In genomic region chr1:189830797-189831232, GRCm38 (mm10) we compare ENCODE assay signal across 8 mouse cellular contexts.
DNase-seq lines count a peak whose midpoint lies in the region; ATAC-seq and TF ChIP-seq lines count a peak whose summit lies in the region.

No protein-coding gene starts in this region.

- peak overlapping the region; percentile 39; the same call in 1 of the 2 replicates for H3K27ac ChIP-seq in embryonic facial prominence, embryonic 15.5 days (replicated peaks)
- H3K27ac ChIP-seq in liver, adult 2 months (replicated peaks; ENCODE audit: insufficient read depth, low read depth, low read length): no peak overlapping the region
- no peak overlapping the region for H3K27ac ChIP-seq in left cerebral cortex, adult 2 months
- no peak overlapping the region for H3K27ac ChIP-seq in hindbrain, embryonic 14.5 days
- H3K27ac ChIP-seq in cerebellum, adult 2 months (ENCODE audit: insufficient read depth, low read length): no peak overlapping the region

- peaks cover 14% of the 10 kb centered on the region; the same call in 1 of the 2 replicates for H3K4me1 ChIP-seq in embryonic facial prominence, embryonic 15.5 days
- no peaks in the 10 kb centered on the region; the same call in 1 of the 2 replicates for H3K4me1 ChIP-seq in liver, adult 2 months (ENCODE audit: control insufficient read depth, insufficient read depth, low read length)
- no peaks in the 10 kb centered on the region for H3K4me1 ChIP-seq in hindbrain, embryonic 14.5 days (replicated peaks; ENCODE audit: control insufficient read depth, insufficient read depth, low read length)
- H3K4me1 ChIP-seq in cerebellum, adult 2 months (ENCODE audit: control insufficient read depth, insufficient read depth, low read length): no peaks in the 10 kb centered on the region

- ATAC-seq in embryonic facial prominence, embryonic 15.5 days (ENCODE audit: insufficient number of reproducible peaks, low FRiP score, low TSS enrichment, low read depth): 0 out of 2 replicates have a peak, but pooled peaks have one; percentile 36
- no peak for ATAC-seq in hindbrain, embryonic 14.5 days (ENCODE audit: low FRiP score)

- no peak overlapping the region for H3K9ac ChIP-seq in embryonic facial prominence, embryonic 15.5 days
- no peak overlapping the region for H3K9ac ChIP-seq in liver, adult 2 months (ENCODE audit: low read depth, low read length)
- H3K9ac ChIP-seq in hindbrain, embryonic 14.5 days: no peak overlapping the region

- peaks cover 38% of the 10 kb centered on the region for H3K36me3 ChIP-seq in embryonic facial prominence, embryonic 15.5 days
- no peaks in the 10 kb centered on the region for H3K36me3 ChIP-seq in liver, adult 2 months (ENCODE audit: control insufficient read depth, insufficient read depth, low read length)
- no peaks in the 10 kb centered on the region for H3K36me3 ChIP-seq in hindbrain, embryonic 14.5 days (replicated peaks; ENCODE audit: control insufficient read depth, insufficient read depth)

- H3K79me2 ChIP-seq in liver, adult 2 months (ENCODE audit: control insufficient read depth, insufficient read depth, low read length): no peaks in the 10 kb centered on the region

- no peak overlapping the region for H3K4me3 ChIP-seq in embryonic facial prominence, embryonic 15.5 days (replicated peaks)
- no peak overlapping the region for H3K4me3 ChIP-seq in liver, adult 2 months (ENCODE audit: insufficient read depth, low read depth, low read length)
- no peak overlapping the region for H3K4me3 ChIP-seq in left cerebral cortex, adult 2 months
- H3K4me3 ChIP-seq in hindbrain, embryonic 14.5 days (replicated peaks; ENCODE audit: low read length): no peak overlapping the region
- no peak overlapping the region for H3K4me3 ChIP-seq in cerebellum, adult 2 months (replicated peaks; ENCODE audit: insufficient read depth, low read depth, low read length)

- H3K4me2 ChIP-seq in embryonic facial prominence, embryonic 15.5 days (replicated peaks): no peak overlapping the region
- H3K4me2 ChIP-seq in hindbrain, embryonic 14.5 days (replicated peaks): no peak overlapping the region

- TF ChIP-seq CTCF in liver, adult 2 months (IDR thresholded peaks at IDR 0.05; ENCODE audit: low read depth, low read length): no peak
- TF ChIP-seq CTCF in left cerebral cortex, adult 2 months (IDR thresholded peaks at IDR 0.05): no peak
- no peak for TF ChIP-seq CTCF in cerebellum, adult 2 months (IDR thresholded peaks at IDR 0.05; ENCODE audit: borderline replicate concordance, insufficient read depth, low read depth, low read length)

- TF ChIP-seq POLR2A in liver, adult 2 months (IDR thresholded peaks at IDR 0.05; ENCODE audit: extremely low read depth, insufficient read depth, low read length): no peak
- no peak for TF ChIP-seq POLR2A in cerebellum, adult 2 months (IDR thresholded peaks at IDR 0.05; ENCODE audit: borderline replicate concordance, insufficient read depth, low read length)

- H3K9me3 ChIP-seq in embryonic facial prominence, embryonic 15.5 days (replicated peaks): no peaks in the 10 kb centered on the region
- H3K9me3 ChIP-seq in hindbrain, embryonic 14.5 days (ENCODE audit: control insufficient read depth, low read length): no peaks in the 10 kb centered on the region

- intact Hi-C loops in left cerebral cortex, adult 2 months (cut with DNase I): no loop called here

- peak; percentile 31 for DNase-seq in adrenal gland, postnatal 14 days
- no peak for DNase-seq in adrenal gland, postnatal 10 days
- DNase-seq in CD4-positive helper T cell, adult 2 months (ENCODE audit: low read depth, low spot score): peak; percentile 46
- peak; percentile 15 for DNase-seq in liver, adult 2 months (ENCODE audit: extremely low read depth, low read depth, low spot score)
- DNase-seq in left cerebral cortex, adult 2 months (ENCODE audit: extremely low spot score in 1 of 2, low spot score in 2 of 2): no peak
- no peak for DNase-seq in hindbrain, embryonic 14.5 days (ENCODE audit: low spot score)
- no peak for DNase-seq in cerebellum, adult 2 months

- no peaks in the 10 kb centered on the region for H3K27me3 ChIP-seq in embryonic facial prominence, embryonic 15.5 days
- no peaks in the 10 kb centered on the region for H3K27me3 ChIP-seq in liver, adult 2 months (ENCODE audit: control insufficient read depth, insufficient read depth, low read length)
- H3K27me3 ChIP-seq in hindbrain, embryonic 14.5 days (ENCODE audit: control insufficient read depth, insufficient read depth, low read length): no peaks in the 10 kb centered on the region
- no peaks in the 10 kb centered on the region for H3K27me3 ChIP-seq in cerebellum, adult 2 months (ENCODE audit: control insufficient read depth, insufficient read depth, low read length)

- 15% methylated on average over 12 of the region's 12 CpGs for WGBS in embryonic facial prominence, embryonic 15.5 days
- WGBS in liver, adult 2 months: 24% methylated on average over 12 of the region's 12 CpGs
- WGBS in hindbrain, embryonic 14.5 days: 17% methylated on average over 12 of the region's 12 CpGs
- 19% methylated on average over 12 of the region's 12 CpGs for WGBS in cerebellum, adult 2 months

Comparison
In these comparisons a context has a peak if more than half of its experiments do, and no peak if none do; other contexts are left out.
1. DNase-seq: peak in adrenal gland, postnatal 14 days (single experiment), CD4-positive helper T cell, adult 2 months (single experiment) and liver, adult 2 months (single experiment); none in adrenal gland, postnatal 10 days (single experiment), left cerebral cortex, adult 2 months (0 of 2), hindbrain, embryonic 14.5 days (single experiment) and cerebellum, adult 2 months (0 of 2).